Mouse (Mus musculus): ENCODE results near the gene Samd5. TPM values are rescaled to one million over a fixed set of nuclear protein-coding genes. Genes with fewer than 3 reads are reported as not detected.
A peak's percentile ranks its signal among the peaks of the same experiment; 100 is the strongest.

Gene Samd5
- total RNA-seq, 2 experiments from 2014 or later, result 1.3 to 1.4 TPM

GRCm38 (mm10) chr10:9643531-9643930 is 31.5 kb downstream of the Samd5 start:
- TF ChIP-seq CTCF (IDR thresholded peaks at IDR 0.05), result no peak
- no peak for DNase-seq
- intact Hi-C loops (cut with DNase I), result no loop called here
- Histone ChIP-seq H3K27ac (no peak overlapping the region), H3K4me3 (no peak overlapping the region)

GRCm38 (mm10) chr10:9642077-9642476 is 32.9 kb downstream of the Samd5 start:
- DNase-seq, result peak; percentile 44
- TF ChIP-seq CTCF (IDR thresholded peaks at IDR 0.05), result no peak
- no peak overlapping the region for H3K27ac ChIP-seq
- H3K4me3 ChIP-seq, result no peak overlapping the region
- intact Hi-C loops (cut with DNase I), result no loop called here

DNA sequence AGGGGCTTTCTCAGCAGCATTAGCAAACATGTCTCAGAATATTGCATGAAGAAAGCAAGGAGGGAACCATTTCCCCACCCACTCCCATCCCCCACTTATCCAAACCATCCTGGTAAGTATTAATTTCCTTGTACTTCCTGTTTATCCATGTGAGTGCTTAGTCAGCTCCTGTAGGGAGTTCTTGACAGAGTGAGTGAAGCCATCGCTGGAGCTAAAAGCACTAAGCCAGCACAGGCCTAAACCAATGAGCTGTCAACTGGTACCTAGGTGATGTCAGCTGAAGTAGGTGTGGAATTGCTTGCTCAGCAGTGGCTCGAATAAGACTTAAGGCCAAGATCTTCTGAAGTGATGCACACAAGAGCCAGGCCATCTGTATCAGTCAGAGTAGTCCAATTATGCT is 34.3 kb downstream of the Samd5 start:
- H3K27ac ChIP-seq, result no peak overlapping the region
- no peak for DNase-seq
- no peak for TF ChIP-seq CTCF (IDR thresholded peaks at IDR 0.05)
- intact Hi-C loops (cut with DNase I), result no loop called here
- no peak overlapping the region for H3K4me3 ChIP-seq

DNA sequence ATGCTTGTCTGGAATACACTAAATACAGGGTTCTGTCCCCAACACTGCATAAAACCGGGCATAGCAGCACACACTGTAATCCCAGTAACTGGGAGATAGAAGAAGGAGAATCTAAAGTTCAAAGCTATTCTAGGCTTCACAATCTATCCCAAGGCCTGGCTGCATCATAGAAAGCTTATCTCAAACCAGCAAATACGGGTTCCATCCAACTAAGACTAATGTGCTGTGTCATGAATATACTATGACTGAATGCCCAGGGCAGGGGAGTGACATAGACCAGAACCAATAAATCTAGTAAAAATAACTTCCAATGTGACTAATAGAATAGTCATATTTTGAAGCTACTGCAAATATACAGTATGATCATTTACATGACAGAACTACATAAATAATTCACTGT is 35.0 kb downstream of the Samd5 start:
- intact Hi-C loops (cut with DNase I), result no loop called here
- Histone ChIP-seq H3K27ac (no peak overlapping the region), H3K4me3 (no peak overlapping the region)
- no peak for TF ChIP-seq CTCF (IDR thresholded peaks at IDR 0.05)
- DNase-seq, result no peak

- DNase-seq, result no peak
- intact Hi-C loops (cut with DNase I), result no loop called here
- Histone ChIP-seq H3K27ac (no peak overlapping the region), H3K4me3 (no peak overlapping the region)
- TF ChIP-seq CTCF (IDR thresholded peaks at IDR 0.05), result no peak
These were observed 49.7 kb downstream of the Samd5 start for GRCm38 (mm10) chr10:9625356-9625755.

- TF ChIP-seq CTCF (IDR thresholded peaks at IDR 0.05), result no peak
These were observed 52.9 kb downstream of the Samd5 start for GRCm38 (mm10) chr10:9621926-9622688.

DNA sequence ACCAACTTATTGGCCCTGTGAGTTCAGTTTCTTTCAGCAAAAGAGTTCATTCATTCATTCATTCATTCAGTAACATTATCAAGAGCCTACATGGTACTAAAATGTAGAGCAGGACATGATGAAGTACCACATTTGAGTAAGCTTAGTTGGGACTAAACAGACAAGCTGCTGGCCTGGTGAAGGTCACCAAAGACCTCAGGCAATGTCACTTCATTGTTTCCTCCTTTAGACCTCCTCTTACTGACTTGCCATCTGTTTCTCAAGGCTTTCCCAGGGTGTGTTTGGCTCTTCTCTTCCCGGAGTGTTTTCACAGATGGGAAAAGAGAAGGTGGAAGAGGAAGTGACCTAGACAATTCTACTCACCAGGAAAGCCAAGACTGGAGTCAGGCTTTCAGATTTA is 54.0 kb downstream of the Samd5 start:
- no peak for DNase-seq
- no peak for TF ChIP-seq CTCF (IDR thresholded peaks at IDR 0.05)
- intact Hi-C loops (cut with DNase I), result no loop called here

More at GRCm38 (mm10) chr10:9621926-9622688, 52.9 kb downstream of the Samd5 start:
- Histone ChIP-seq H3K4me3 (no peak overlapping the region), H3K27ac (no peak overlapping the region)
- intact Hi-C loops (cut with DNase I), result no loop called here
- DNase-seq, result no peak

GRCm38 (mm10) chr10:9615009-9615408 is 60.0 kb downstream of the Samd5 start:
- TF ChIP-seq CTCF (IDR thresholded peaks at IDR 0.05), result no peak
- no peak for DNase-seq
- intact Hi-C loops (cut with DNase I), result no loop called here
- Histone ChIP-seq H3K27ac (no peak overlapping the region), H3K4me3 (no peak overlapping the region)

More for the DNA sequence above, 54.0 kb downstream of the Samd5 start:
- Histone ChIP-seq H3K27ac (no peak overlapping the region), H3K4me3 (no peak overlapping the region)

GRCm38 (mm10) chr10:9608854-9609253 is 66.2 kb downstream of the Samd5 start:
- Histone ChIP-seq H3K27ac (no peak overlapping the region), H3K4me3 (no peak overlapping the region)
- no peak for DNase-seq
- intact Hi-C loops (cut with DNase I), result no loop called here
- TF ChIP-seq CTCF (IDR thresholded peaks at IDR 0.05), result no peak

GRCm38 (mm10) chr10:9607155-9607554 is 67.9 kb downstream of the Samd5 start:
- Histone ChIP-seq H3K4me3 (no peak overlapping the region), H3K27ac (no peak overlapping the region)
- no peak for TF ChIP-seq CTCF (IDR thresholded peaks at IDR 0.05)
- intact Hi-C loops (cut with DNase I), result no loop called here
- no peak for DNase-seq

DNA sequence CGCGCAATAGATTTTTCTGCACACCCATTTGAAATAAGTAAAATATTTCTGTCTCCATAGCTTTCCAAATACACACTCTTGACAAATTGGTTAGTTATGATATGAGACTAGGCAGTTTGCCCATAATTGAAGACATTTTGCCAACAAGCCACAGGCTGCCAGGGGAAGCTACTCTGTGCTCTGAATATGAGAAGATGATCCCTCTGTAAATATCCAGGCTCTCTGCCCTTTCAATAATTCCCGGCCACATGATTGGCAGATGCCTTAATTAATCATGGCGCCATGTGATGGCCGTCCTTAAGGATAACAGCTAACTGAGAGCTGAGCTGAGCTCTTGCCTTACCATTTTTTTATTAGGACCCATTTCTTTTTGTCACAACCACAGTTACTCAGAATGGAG is 69.4 kb downstream of the Samd5 start:
- Histone ChIP-seq H3K4me3 (no peak overlapping the region), H3K27ac (no peak overlapping the region)
- TF ChIP-seq CTCF (IDR thresholded peaks at IDR 0.05), result no peak
- intact Hi-C loops (cut with DNase I), result no loop called here
- peak; percentile 21 for DNase-seq

GRCm38 (mm10) chr10:9603290-9603689 is 71.7 kb downstream of the Samd5 start:
- no peak overlapping the region for H3K4me3 ChIP-seq
- no peak for TF ChIP-seq CTCF (IDR thresholded peaks at IDR 0.05)
- DNase-seq, result no peak
- H3K27ac ChIP-seq, result no peak overlapping the region
- intact Hi-C loops (cut with DNase I), result no loop called here

GRCm38 (mm10) chr10:9602845-9603244 is 72.2 kb downstream of the Samd5 start:
- DNase-seq, result peak; percentile 75
- H3K27ac ChIP-seq, result no peak overlapping the region
- no peak for TF ChIP-seq CTCF (IDR thresholded peaks at IDR 0.05)
- H3K4me3 ChIP-seq, result no peak overlapping the region
- intact Hi-C loops (cut with DNase I), result no loop called here

- intact Hi-C loops (cut with DNase I), result no loop called here
These were observed 72.6 kb downstream of the Samd5 start for GRCm38 (mm10) chr10:9602389-9602788.

More at GRCm38 (mm10) chr10:9602389-9602788, 72.6 kb downstream of the Samd5 start:
- DNase-seq, result no peak
- Histone ChIP-seq H3K27ac (no peak overlapping the region), H3K4me3 (no peak overlapping the region)
- no peak for TF ChIP-seq CTCF (IDR thresholded peaks at IDR 0.05)
